Mouse (Mus musculus): Measurements from ENCODE around the gene Ddah2. TPM values are rescaled to one million over a fixed set of nuclear protein-coding genes. Genes with fewer than 3 reads are reported as not detected.
A peak's percentile ranks its signal among the peaks of the same experiment; 100 is the strongest.

Ddah2 gene
- polyA plus RNA-seq, 2 experiments = 271 to 358 TPM

GRCm38 (mm10) chr17:35048149-35048931 is 10.5 kb upstream of the Ddah2 start:
- Histone ChIP-seq H3K27me3 (ENCODE audit: control insufficient read depth, insufficient read depth, low read length) (no peaks in the 10 kb centered on the region), H3K36me3 (ENCODE audit: control insufficient read depth, insufficient read depth, low read length) (peaks cover 14% of the 10 kb centered on the region), H3K4me3 (replicated peaks; ENCODE audit: low read length) (no peak overlapping the region), H3K9ac (ENCODE audit: low read depth, low read length, severe bottlenecking) (no peak overlapping the region; the same call in 1 of the 2 replicates), H3K9me3 (ENCODE audit: control insufficient read depth, low read length) (no peaks in the 10 kb centered on the region), H3K4me1 (ENCODE audit: control insufficient read depth, insufficient read depth, low read length) (peaks cover 41% of the 10 kb centered on the region), H3K4me2 (replicated peaks; ENCODE audit: low read depth, low read length, severe bottlenecking) (0 out of 2 replicates have a peak overlapping the region, but pooled peaks have one; percentile 10), H3K27ac (replicated peaks; ENCODE audit: low read depth, low read length) (peak overlapping the region; percentile 26)
- ATAC-seq (ENCODE audit: low FRiP score, low read depth) (no peak), DNase-seq (ENCODE audit: low spot score) (no peak)
- no peak for TF ChIP-seq POLR2A (IDR thresholded peaks at IDR 0.05; ENCODE audit: borderline replicate concordance, extremely low read depth, insufficient read depth, insufficient read length)
- WGBS = 38% methylated on average over 11 of the region's 11 CpGs

GRCm38 (mm10) chr17:35048932-35049440 is 9.8 kb upstream of the Ddah2 start:
- Histone ChIP-seq H3K27ac (replicated peaks; ENCODE audit: low read depth, low read length) (peak overlapping the region; percentile 97), H3K36me3 (ENCODE audit: control insufficient read depth, insufficient read depth, low read length) (peaks cover 20% of the 10 kb centered on the region), H3K4me1 (ENCODE audit: control insufficient read depth, insufficient read depth, low read length) (peaks cover 41% of the 10 kb centered on the region), H3K9me3 (ENCODE audit: control insufficient read depth, low read length) (no peaks in the 10 kb centered on the region), H3K27me3 (ENCODE audit: control insufficient read depth, insufficient read depth, low read length) (no peaks in the 10 kb centered on the region), H3K4me2 (replicated peaks; ENCODE audit: low read depth, low read length, severe bottlenecking) (peak overlapping the region; percentile 91), H3K9ac (ENCODE audit: low read depth, low read length, severe bottlenecking) (no peak overlapping the region), H3K4me3 (replicated peaks; ENCODE audit: low read length) (peak overlapping the region; percentile 63)
- ATAC-seq (ENCODE audit: low FRiP score, low read depth) (no peak), DNase-seq (ENCODE audit: low spot score) (no peak)
- TF ChIP-seq POLR2A (IDR thresholded peaks at IDR 0.05; ENCODE audit: borderline replicate concordance, extremely low read depth, insufficient read depth, insufficient read length) = no peak
- WGBS = 79% methylated on average over 5 of the region's 5 CpGs

GRCm38 (mm10) chr17:35049561-35050016 is 9.2 kb upstream of the Ddah2 start, which contains the start of gene Clic1:
Gene Clic1, plus strand, starts transcription at chr17:35049966.
- no peaks in the 10 kb centered on the region for H3K9me3 ChIP-seq (ENCODE audit: control insufficient read depth, low read length)
- no peaks in the 10 kb centered on the region for H3K27me3 ChIP-seq (ENCODE audit: control insufficient read depth, insufficient read depth, low read length)
- H3K36me3 ChIP-seq (ENCODE audit: control insufficient read depth, insufficient read depth, low read length) = peaks cover 26% of the 10 kb centered on the region
- 3% methylated on average over 11 of the region's 11 CpGs for WGBS
- ATAC-seq (ENCODE audit: low FRiP score, low read depth) = peak; percentile 4; the same call in 1 of the 2 replicates
- DNase-seq (ENCODE audit: low spot score) = peak; percentile 92
- TF ChIP-seq POLR2A (IDR thresholded peaks at IDR 0.05; ENCODE audit: borderline replicate concordance, extremely low read depth, insufficient read depth, insufficient read length) = peak; percentile 49; the same call in 1 of the 2 replicates
- H3K27ac ChIP-seq (replicated peaks; ENCODE audit: low read depth, low read length) = peak within 1 kb of the TSS; percentile 97
- H3K9ac ChIP-seq (ENCODE audit: low read depth, low read length, severe bottlenecking) = peak within 1 kb of the TSS; percentile 79
- peak within 1 kb of the TSS; percentile 63 for H3K4me3 ChIP-seq (replicated peaks; ENCODE audit: low read length)
- peak within 1 kb of the TSS; percentile 91 for H3K4me2 ChIP-seq (replicated peaks; ENCODE audit: low read depth, low read length, severe bottlenecking)
- H3K4me1 ChIP-seq (ENCODE audit: control insufficient read depth, insufficient read depth, low read length) = peaks cover 41% of the 10 kb centered on the region

GRCm38 (mm10) chr17:35050126-35050750 is 8.6 kb upstream of the Ddah2 start:
- Histone ChIP-seq H3K4me3 (replicated peaks; ENCODE audit: low read length) (peak overlapping the region; percentile 63), H3K4me2 (replicated peaks; ENCODE audit: low read depth, low read length, severe bottlenecking) (peak overlapping the region; percentile 91), H3K27me3 (ENCODE audit: control insufficient read depth, insufficient read depth, low read length) (no peaks in the 10 kb centered on the region), H3K9me3 (ENCODE audit: control insufficient read depth, low read length) (no peaks in the 10 kb centered on the region), H3K9ac (ENCODE audit: low read depth, low read length, severe bottlenecking) (peak overlapping the region; percentile 79), H3K27ac (replicated peaks; ENCODE audit: low read depth, low read length) (peak overlapping the region; percentile 97), H3K4me1 (ENCODE audit: control insufficient read depth, insufficient read depth, low read length) (peaks cover 41% of the 10 kb centered on the region), H3K36me3 (ENCODE audit: control insufficient read depth, insufficient read depth, low read length) (peaks cover 32% of the 10 kb centered on the region)
- DNase-seq (ENCODE audit: low spot score) = peak; percentile 67
- no peak for TF ChIP-seq POLR2A (IDR thresholded peaks at IDR 0.05; ENCODE audit: borderline replicate concordance, extremely low read depth, insufficient read depth, insufficient read length)
- 0 out of 2 replicates have a peak, but pooled peaks have one; percentile 3 for ATAC-seq (ENCODE audit: low FRiP score, low read depth)
- WGBS = 3% methylated on average over 22 of the region's 27 CpGs
